Mouse (Mus musculus): Measurements from ENCODE around the gene Lamb1. TPM values are rescaled to one million over a fixed set of nuclear protein-coding genes. Genes with fewer than 3 reads are reported as not detected.
A peak's percentile ranks its signal among the peaks of the same experiment; 100 is the strongest.

Gene Lamb1
- total and polyA plus RNA-seq, 3 experiments, result under 0.01 TPM; not detected in 2

GRCm38 (mm10) chr12:31302266-31302665 lies 37.2 kb downstream of the Lamb1 start:
- Histone ChIP-seq H3K27me3 (replicated peaks) (no peaks in the 10 kb centered on the region), H3K4me3 (replicated peaks in 1 of 3; ENCODE audit: low read depth in 2 of 3, low read length in 2 of 3, poor library complexity in 1 of 3) (no peak overlapping the region), H3K36me3 (replicated peaks in 1 of 2; ENCODE audit: control insufficient read depth in 1 of 2, insufficient read depth in 1 of 2, low read length in 1 of 2) (no peaks in the 10 kb centered on the region), H3K27ac (ENCODE audit: insufficient read depth, low read depth) (no peak overlapping the region), H3K9me3 (replicated peaks; ENCODE audit: low read length) (no peaks in the 10 kb centered on the region), H3K79me2 (replicated peaks; ENCODE audit: control insufficient read depth, extremely low read depth, insufficient read depth, poor library complexity, severe bottlenecking) (no peaks in the 10 kb centered on the region), H3K4me2 (ENCODE audit: insufficient read depth, low read depth, poor library complexity, severe bottlenecking) (no peak overlapping the region), H3K4me1 (ENCODE audit: control insufficient read depth in 1 of 2, insufficient read depth in 2 of 2) (peaks cover 0 to 3% of the 10 kb centered on the region in 2 experiments; a peak in 2 of 4 replicates), H3K9ac (ENCODE audit: insufficient read depth, low read depth) (no peak overlapping the region)
- dilution Hi-C loops (cut with MboI; ENCODE audit: extremely low pct_ligation_motif_present, extremely low pct_unique_long_range_greater_than_20kb, low sequenced_read_pairs) (no loop called here), in situ Hi-C loops (cut with MboI; ENCODE audit: low pct_ligation_motif_present, low pct_unique_long_range_greater_than_20kb, low sequenced_read_pairs) (no loop called here)
- no peak for DNase-seq (ENCODE audit: extremely low read depth)
- no peak for TF ChIP-seq MAFK (IDR thresholded peaks at IDR 0.05; ENCODE audit: insufficient replicate concordance, low read length)
- no peak for TF ChIP-seq MXI1 (IDR thresholded peaks at IDR 0.05; ENCODE audit: low read depth, low read length)
- TF ChIP-seq MAZ (IDR thresholded peaks at IDR 0.05; ENCODE audit: low read depth, low read length), result no peak
- no peak for TF ChIP-seq ZKSCAN1 (IDR thresholded peaks at IDR 0.05; ENCODE audit: borderline replicate concordance, low read depth, low read length)
- no peak for TF ChIP-seq ZC3H11A (IDR thresholded peaks at IDR 0.05; ENCODE audit: low read depth, low read length)
- TF ChIP-seq MAX (IDR thresholded peaks at IDR 0.05; ENCODE audit: low read length), result no peak
- TF ChIP-seq CTCF (conservative IDR thresholded peaks at IDR 0.05 in 1 of 2, IDR thresholded peaks at IDR 0.05 in 1 of 2; ENCODE audit: low read depth in 2 of 2, low read length in 2 of 2), result no peak
- no peak for TF ChIP-seq POLR2AphosphoS2 (IDR thresholded peaks at IDR 0.05; ENCODE audit: low read depth, low read length)
- TF ChIP-seq BHLHE40 (IDR thresholded peaks at IDR 0.05; ENCODE audit: low read depth, low read length), result no peak
- no peak for TF ChIP-seq RAD21 (IDR thresholded peaks at IDR 0.05; ENCODE audit: low read depth, low read length)
- no peak for TF ChIP-seq JUN (IDR thresholded peaks at IDR 0.05; ENCODE audit: insufficient read depth, low read depth, low read length)
- no peak for TF ChIP-seq KAT2A (IDR thresholded peaks at IDR 0.05; ENCODE audit: insufficient replicate concordance, low read length)
- TF ChIP-seq SMC3 (IDR thresholded peaks at IDR 0.05; ENCODE audit: low read depth, low read length), result no peak
- no peak for TF ChIP-seq MYC (IDR thresholded peaks at IDR 0.05; ENCODE audit: low read depth, low read length)
- no peak for TF ChIP-seq MEF2A (IDR thresholded peaks at IDR 0.05; ENCODE audit: borderline replicate concordance, low read depth, low read length)
- TF ChIP-seq ZNF384 (IDR thresholded peaks at IDR 0.05; ENCODE audit: low read depth, low read length), result no peak
- no peak for TF ChIP-seq CHD1 (IDR thresholded peaks at IDR 0.05; ENCODE audit: low read depth, low read length)
- TF ChIP-seq SIN3A (IDR thresholded peaks at IDR 0.05; ENCODE audit: low read length), result no peak
- TF ChIP-seq E2F4 (IDR thresholded peaks at IDR 0.05; ENCODE audit: insufficient replicate concordance, low read depth, low read length), result no peak
- no peak for TF ChIP-seq HCFC1 (IDR thresholded peaks at IDR 0.05; ENCODE audit: low read depth, low read length)

DNA sequence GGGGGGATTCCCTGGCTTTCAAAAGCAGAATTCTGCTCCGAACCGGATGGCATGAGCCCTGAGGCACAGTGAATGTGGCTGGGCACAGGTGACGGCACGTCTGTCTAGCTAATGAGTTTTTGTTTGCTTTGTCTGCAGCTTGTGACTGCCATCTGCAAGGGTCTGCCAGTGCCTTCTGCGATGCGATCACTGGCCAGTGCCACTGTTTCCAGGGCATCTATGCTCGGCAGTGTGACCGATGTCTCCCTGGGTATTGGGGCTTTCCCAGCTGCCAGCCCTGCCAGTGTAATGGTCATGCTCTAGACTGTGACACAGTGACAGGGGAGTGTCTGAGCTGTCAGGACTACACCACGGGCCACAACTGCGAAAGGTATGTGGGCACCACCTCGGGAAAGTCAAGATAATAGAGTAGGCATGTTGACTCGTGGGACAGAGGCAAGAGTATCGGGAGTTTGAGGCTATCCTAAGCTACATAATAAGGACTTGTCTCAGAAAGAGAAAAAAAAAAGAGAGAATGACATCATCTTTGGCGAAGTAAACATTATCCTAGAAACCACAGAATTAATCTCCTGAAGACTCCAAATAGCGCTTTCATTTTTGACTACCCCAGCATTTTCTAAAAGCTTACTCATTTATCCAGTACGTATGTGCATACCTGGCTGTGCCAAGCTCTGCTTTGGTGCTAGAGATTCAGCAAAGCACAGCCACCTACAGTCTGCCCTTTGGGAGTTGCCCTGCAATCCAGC lies 37.9 kb downstream of the Lamb1 start:
- dilution Hi-C loops (cut with MboI; ENCODE audit: extremely low pct_ligation_motif_present, extremely low pct_unique_long_range_greater_than_20kb, low sequenced_read_pairs) (no loop called here), in situ Hi-C loops (cut with MboI; ENCODE audit: low pct_ligation_motif_present, low pct_unique_long_range_greater_than_20kb, low sequenced_read_pairs) (no loop called here)
- no peak for DNase-seq (ENCODE audit: extremely low read depth)
- Histone ChIP-seq H3K79me2 (replicated peaks; ENCODE audit: control insufficient read depth, extremely low read depth, insufficient read depth, poor library complexity, severe bottlenecking) (no peaks in the 10 kb centered on the region), H3K4me1 (ENCODE audit: control insufficient read depth in 1 of 2, insufficient read depth in 2 of 2) (peaks cover 0 to 3% of the 10 kb centered on the region in 2 experiments; a peak in 2 of 4 replicates), H3K4me2 (ENCODE audit: insufficient read depth, low read depth, poor library complexity, severe bottlenecking) (peak overlapping the region; percentile 23; the same call in 1 of the 2 replicates), H3K9ac (ENCODE audit: insufficient read depth, low read depth) (no peak overlapping the region), H3K27me3 (replicated peaks) (no peaks in the 10 kb centered on the region), H3K36me3 (replicated peaks in 1 of 2; ENCODE audit: control insufficient read depth in 1 of 2, insufficient read depth in 1 of 2, low read length in 1 of 2) (no peaks in the 10 kb centered on the region), H3K27ac (ENCODE audit: insufficient read depth, low read depth) (no peak overlapping the region), H3K9me3 (replicated peaks; ENCODE audit: low read length) (no peaks in the 10 kb centered on the region), H3K4me3 (replicated peaks in 1 of 3; ENCODE audit: low read depth in 2 of 3, low read length in 2 of 3, poor library complexity in 1 of 3) (no peak overlapping the region)
- TF ChIP-seq NELFE (IDR thresholded peaks at IDR 0.05; ENCODE audit: low read depth, low read length) (no peak), ZKSCAN1 (IDR thresholded peaks at IDR 0.05; ENCODE audit: borderline replicate concordance, low read depth, low read length) (no peak), JUN (IDR thresholded peaks at IDR 0.05; ENCODE audit: insufficient read depth, low read depth, low read length) (no peak), MAX (IDR thresholded peaks at IDR 0.05; ENCODE audit: low read length) (no peak), USF1 (IDR thresholded peaks at IDR 0.05; ENCODE audit: low read depth, low read length) (no peak), PAX5 (IDR thresholded peaks at IDR 0.05; ENCODE audit: low read length) (no peak), ZNF384 (IDR thresholded peaks at IDR 0.05; ENCODE audit: low read depth, low read length) (peak; percentile 42; the same call in 1 of the 2 replicates)
